Mouse (Mus musculus): ENCODE measurements at regions not wholly inside any gene's neighbourhood (a gene's known extent, or its start where the extent isn't known, plus 50 kb on each side); places are given as distances from the start of the nearest gene placed in this dataset.

- DNase-seq (ENCODE audit: low spot score) = peak; percentile 9
Observed at GRCm38 (mm10) chr2:56460625-56461590, 662.9 kb downstream of the Nr4a2 start.

DNA sequence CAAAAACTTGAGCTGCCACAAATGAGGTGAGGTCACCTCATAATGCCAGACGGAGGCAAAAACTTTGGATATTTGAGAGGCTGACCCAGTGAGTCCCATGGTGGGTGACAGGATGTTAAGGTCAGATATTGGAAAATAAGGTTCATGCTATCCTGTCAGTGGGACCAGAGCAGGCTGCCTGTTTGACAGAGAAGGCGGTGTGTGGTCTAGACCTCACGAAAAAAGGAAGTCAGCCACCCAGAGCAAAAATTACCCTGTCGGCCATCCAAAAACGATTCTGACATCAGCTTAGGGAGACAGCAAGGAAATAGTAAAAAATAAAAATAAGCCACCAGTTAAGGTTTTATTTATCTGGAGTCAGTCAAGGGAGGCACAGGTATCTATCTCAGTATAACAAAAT lies 664.4 kb downstream of the Nr4a2 start:
- DNase-seq (ENCODE audit: low spot score) = no peak

DNA sequence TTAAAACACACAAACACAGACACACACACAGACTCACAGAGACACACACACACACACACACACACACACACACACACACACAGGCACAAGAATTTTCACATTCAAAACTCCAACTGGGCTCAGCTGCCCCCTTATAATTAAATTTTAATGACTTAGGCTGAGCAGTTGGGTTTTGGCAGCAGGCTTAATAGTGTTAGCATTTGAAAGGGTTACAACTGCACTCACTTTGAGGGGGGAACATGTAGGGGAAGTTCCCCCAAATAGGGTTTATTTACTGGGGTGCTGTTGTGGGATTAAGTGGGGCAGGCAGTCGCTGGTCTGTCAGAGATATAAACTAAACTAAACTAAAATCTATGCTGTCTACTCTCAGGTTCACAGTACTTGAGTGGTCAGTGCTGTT lies 666.2 kb downstream of the Nr4a2 start:
- DNase-seq (ENCODE audit: low spot score) = no peak

GRCm38 (mm10) chr2:56455856-56456395 lies 667.9 kb downstream of the Nr4a2 start:
- peak; percentile 4 for DNase-seq (ENCODE audit: low spot score)

GRCm38 (mm10) chr2:56454611-56455066 lies 669.2 kb downstream of the Nr4a2 start:
- DNase-seq (ENCODE audit: low spot score) = peak; percentile 53

- no peak for DNase-seq (ENCODE audit: low spot score)
Observed at GRCm38 (mm10) chr2:56440916-56441315, 682.9 kb downstream of the Nr4a2 start.
